Mouse (Mus musculus): ENCODE results near the gene Rassf2. TPM values are rescaled to one million over a fixed set of nuclear protein-coding genes. Genes with fewer than 3 reads are reported as not detected.

Rassf2 gene
- polyA plus RNA-seq, 1 experiment from 2014 or later = 4.9 TPM

- Histone ChIP-seq H3K4me1 (replicated peaks; ENCODE audit: control insufficient read depth, insufficient read depth, low read length) (no peaks in the 10 kb centered on the region), H3K27ac (ENCODE audit: low read depth, low read length) (no peak overlapping the region), H3K4me3 (ENCODE audit: low read depth, low read length) (no peak overlapping the region), H3K9me3 (ENCODE audit: control insufficient read depth, low read length) (no peaks in the 10 kb centered on the region), H3K9ac (ENCODE audit: low read depth, low read length) (no peak overlapping the region), H3K4me2 (no peak overlapping the region), H3K27me3 (replicated peaks; ENCODE audit: control insufficient read depth, insufficient read depth, low read length) (no peaks in the 10 kb centered on the region), H3K36me3 (ENCODE audit: control insufficient read depth, insufficient read depth, low read length) (no peaks in the 10 kb centered on the region)
- DNase-seq (ENCODE audit: low spot score) (no peak), ATAC-seq (replicated peaks; ENCODE audit: low FRiP score) (no peak)
- WGBS = 75% methylated on average over 4 of the region's 4 CpGs
Measured at GRCm38 (mm10) chr2:131971098-131971497, 59.0 kb downstream of the Rassf2 start.

- no peak overlapping the region for H3K27ac ChIP-seq (ENCODE audit: low read depth, low read length)
- no peak overlapping the region for H3K4me2 ChIP-seq
- no peaks in the 10 kb centered on the region for H3K36me3 ChIP-seq (ENCODE audit: control insufficient read depth, insufficient read depth, low read length)
- DNase-seq (ENCODE audit: low spot score) = no peak
- no peaks in the 10 kb centered on the region for H3K9me3 ChIP-seq (ENCODE audit: control insufficient read depth, low read length)
- ATAC-seq (replicated peaks; ENCODE audit: low FRiP score) = no peak
- H3K9ac ChIP-seq (ENCODE audit: low read depth, low read length) = no peak overlapping the region
- H3K4me1 ChIP-seq (replicated peaks; ENCODE audit: control insufficient read depth, insufficient read depth, low read length) = no peaks in the 10 kb centered on the region
- H3K4me3 ChIP-seq (ENCODE audit: low read depth, low read length) = no peak overlapping the region
- WGBS = 84% methylated on average over 2 of the region's 2 CpGs
- H3K27me3 ChIP-seq (replicated peaks; ENCODE audit: control insufficient read depth, insufficient read depth, low read length) = no peaks in the 10 kb centered on the region
Measured at GRCm38 (mm10) chr2:131970597-131970996, 59.5 kb downstream of the Rassf2 start.

DNA sequence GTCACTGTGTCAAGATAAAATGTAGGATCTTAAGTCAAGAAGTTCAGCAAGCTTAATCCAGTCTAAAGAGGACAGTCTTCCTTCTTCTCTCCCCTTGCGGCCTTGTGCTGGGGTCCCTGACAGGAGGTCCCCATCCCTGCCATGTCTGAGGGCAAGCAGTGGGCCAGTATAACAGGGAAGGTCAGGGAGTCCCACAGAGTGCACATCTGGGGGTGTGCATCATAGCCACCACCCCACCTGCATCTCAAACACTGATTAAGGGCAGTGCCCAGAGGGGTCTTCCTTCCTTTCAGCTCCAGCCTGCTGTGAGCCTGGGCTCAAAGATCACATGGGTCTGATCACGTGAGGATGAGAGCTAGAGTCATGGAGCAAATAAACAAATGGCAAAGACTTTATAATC lies 68.4 kb downstream of the Rassf2 start:
- DNase-seq (ENCODE audit: low spot score) (no peak), ATAC-seq (replicated peaks; ENCODE audit: low FRiP score) (no peak)
- Histone ChIP-seq H3K27me3 (replicated peaks; ENCODE audit: control insufficient read depth, insufficient read depth, low read length) (no peaks in the 10 kb centered on the region), H3K9ac (ENCODE audit: low read depth, low read length) (no peak overlapping the region), H3K4me3 (ENCODE audit: low read depth, low read length) (no peak overlapping the region), H3K4me1 (replicated peaks; ENCODE audit: control insufficient read depth, insufficient read depth, low read length) (no peaks in the 10 kb centered on the region), H3K36me3 (ENCODE audit: control insufficient read depth, insufficient read depth, low read length) (no peaks in the 10 kb centered on the region), H3K27ac (ENCODE audit: low read depth, low read length) (no peak overlapping the region), H3K4me2 (no peak overlapping the region), H3K9me3 (ENCODE audit: control insufficient read depth, low read length) (no peaks in the 10 kb centered on the region)
- 55% methylated on average over 2 of the region's 2 CpGs for WGBS

- Histone ChIP-seq H3K4me2 (no peak overlapping the region), H3K9ac (ENCODE audit: low read depth, low read length) (no peak overlapping the region), H3K4me1 (replicated peaks; ENCODE audit: control insufficient read depth, insufficient read depth, low read length) (peaks cover 9% of the 10 kb centered on the region; the same call in 1 of the 2 replicates), H3K4me3 (ENCODE audit: low read depth, low read length) (no peak overlapping the region), H3K36me3 (ENCODE audit: control insufficient read depth, insufficient read depth, low read length) (no peaks in the 10 kb centered on the region), H3K27me3 (replicated peaks; ENCODE audit: control insufficient read depth, insufficient read depth, low read length) (peaks cover 21% of the 10 kb centered on the region), H3K27ac (ENCODE audit: low read depth, low read length) (no peak overlapping the region), H3K9me3 (ENCODE audit: control insufficient read depth, low read length) (no peaks in the 10 kb centered on the region)
- DNase-seq (ENCODE audit: low spot score) (no peak), ATAC-seq (replicated peaks; ENCODE audit: low FRiP score) (no peak)
- WGBS = 49% methylated on average over 9 of the region's 9 CpGs
Measured at GRCm38 (mm10) chr2:131957731-131958222, 72.3 kb downstream of the Rassf2 start.

GRCm38 (mm10) chr2:131956336-131957256 lies 73.5 kb downstream of the Rassf2 start:
- ATAC-seq (replicated peaks; ENCODE audit: low FRiP score) (no peak), DNase-seq (ENCODE audit: low spot score) (no peak)
- Histone ChIP-seq H3K27ac (ENCODE audit: low read depth, low read length) (no peak overlapping the region), H3K4me1 (replicated peaks; ENCODE audit: control insufficient read depth, insufficient read depth, low read length) (peaks cover 9% of the 10 kb centered on the region; the same call in 1 of the 2 replicates), H3K9ac (ENCODE audit: low read depth, low read length) (no peak overlapping the region), H3K4me2 (no peak overlapping the region), H3K27me3 (replicated peaks; ENCODE audit: control insufficient read depth, insufficient read depth, low read length) (peaks cover 27% of the 10 kb centered on the region), H3K4me3 (ENCODE audit: low read depth, low read length) (no peak overlapping the region), H3K9me3 (ENCODE audit: control insufficient read depth, low read length) (no peaks in the 10 kb centered on the region), H3K36me3 (ENCODE audit: control insufficient read depth, insufficient read depth, low read length) (no peaks in the 10 kb centered on the region)
- WGBS = 69% methylated on average over 7 of the region's 7 CpGs

DNA sequence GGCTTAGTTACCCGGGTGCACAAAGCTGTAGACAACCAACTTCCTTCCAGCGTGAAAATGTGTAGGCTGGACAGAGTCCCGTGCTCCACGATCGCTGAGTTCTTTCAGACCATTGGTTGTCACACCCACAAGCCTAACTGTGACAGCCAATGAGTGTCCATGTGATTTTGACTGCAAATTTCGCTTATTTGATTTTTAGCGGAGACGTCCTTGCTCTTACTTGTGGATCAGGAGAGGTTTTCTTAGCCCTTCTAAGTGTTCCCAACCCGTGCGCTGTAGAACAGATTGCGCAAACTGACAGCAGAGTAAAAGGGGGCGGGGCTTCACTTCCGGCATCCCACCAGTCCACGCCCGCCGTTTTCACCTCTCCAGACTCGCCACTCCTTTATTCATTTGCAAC lies 74.8 kb downstream of the Rassf2 start:
- DNase-seq (ENCODE audit: low spot score) = peak; percentile 44
- H3K4me1 ChIP-seq (replicated peaks; ENCODE audit: control insufficient read depth, insufficient read depth, low read length) = peaks cover 9% of the 10 kb centered on the region; the same call in 1 of the 2 replicates
- WGBS = 4% methylated on average over 17 of the region's 17 CpGs
- H3K9me3 ChIP-seq (ENCODE audit: control insufficient read depth, low read length) = no peaks in the 10 kb centered on the region
- no peak overlapping the region for H3K27ac ChIP-seq (ENCODE audit: low read depth, low read length)
- peak; percentile 62 for ATAC-seq (replicated peaks; ENCODE audit: low FRiP score)
- H3K4me3 ChIP-seq (ENCODE audit: low read depth, low read length) = peak overlapping the region; percentile 26
- H3K36me3 ChIP-seq (ENCODE audit: control insufficient read depth, insufficient read depth, low read length) = no peaks in the 10 kb centered on the region
- peak overlapping the region; percentile 61 for H3K4me2 ChIP-seq
- H3K27me3 ChIP-seq (replicated peaks; ENCODE audit: control insufficient read depth, insufficient read depth, low read length) = peaks cover 38% of the 10 kb centered on the region
- H3K9ac ChIP-seq (ENCODE audit: low read depth, low read length) = no peak overlapping the region

DNA sequence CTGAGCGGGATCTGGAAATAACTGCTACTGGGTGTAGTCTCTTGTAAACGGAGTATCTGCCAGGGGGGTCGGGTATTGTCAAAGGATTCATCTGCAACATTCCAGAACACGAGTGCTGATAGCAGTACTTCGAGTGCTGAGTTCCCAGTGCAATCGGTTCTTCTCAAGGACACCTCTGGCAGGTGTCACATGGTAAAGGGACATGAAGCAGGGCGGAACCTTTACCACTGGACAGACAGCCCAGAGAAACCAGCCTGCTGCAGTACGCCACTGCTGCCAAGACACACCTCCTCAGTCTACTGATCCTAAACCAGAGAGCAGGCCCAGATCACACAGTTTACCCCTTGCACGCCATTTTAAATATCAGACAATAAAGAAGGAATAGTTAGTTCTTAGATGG lies 75.2 kb downstream of the Rassf2 start:
- Histone ChIP-seq H3K4me3 (ENCODE audit: low read depth, low read length) (peak overlapping the region; percentile 26), H3K36me3 (ENCODE audit: control insufficient read depth, insufficient read depth, low read length) (no peaks in the 10 kb centered on the region), H3K4me1 (replicated peaks; ENCODE audit: control insufficient read depth, insufficient read depth, low read length) (peaks cover 9% of the 10 kb centered on the region; the same call in 1 of the 2 replicates), H3K9me3 (ENCODE audit: control insufficient read depth, low read length) (no peaks in the 10 kb centered on the region), H3K9ac (ENCODE audit: low read depth, low read length) (no peak overlapping the region), H3K27ac (ENCODE audit: low read depth, low read length) (no peak overlapping the region), H3K4me2 (peak overlapping the region; percentile 61), H3K27me3 (replicated peaks; ENCODE audit: control insufficient read depth, insufficient read depth, low read length) (peaks cover 38% of the 10 kb centered on the region)
- 57% methylated on average over 9 of the region's 9 CpGs for WGBS
- ATAC-seq (replicated peaks; ENCODE audit: low FRiP score) = 0 out of 2 replicates have a peak, but pooled peaks have one; percentile 19
- DNase-seq (ENCODE audit: low spot score) = no peak

DNA sequence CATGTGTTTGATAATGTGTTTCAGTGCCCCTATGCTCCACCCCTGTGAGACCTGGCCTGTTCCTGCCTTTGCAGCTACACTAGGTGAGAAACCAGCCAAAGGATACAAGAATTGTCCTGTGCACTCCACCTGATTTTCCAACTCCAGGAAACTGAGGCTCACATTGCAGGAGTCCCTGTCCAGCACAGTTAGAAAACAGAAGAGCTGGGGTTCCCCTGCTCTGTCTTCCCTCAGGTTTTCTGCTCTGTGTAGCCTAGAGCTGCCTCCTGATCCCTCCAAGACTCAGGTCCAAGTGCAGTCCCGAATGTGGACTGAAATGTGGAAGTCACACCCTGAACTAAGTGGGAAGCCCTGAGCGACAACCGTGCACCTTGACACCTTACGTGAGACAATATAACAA lies 76.3 kb downstream of the Rassf2 start:
- DNase-seq (ENCODE audit: low spot score) (no peak), ATAC-seq (replicated peaks; ENCODE audit: low FRiP score) (no peak)
- Histone ChIP-seq H3K4me2 (peak overlapping the region; percentile 48), H3K27ac (ENCODE audit: low read depth, low read length) (no peak overlapping the region), H3K4me3 (ENCODE audit: low read depth, low read length) (no peak overlapping the region), H3K36me3 (ENCODE audit: control insufficient read depth, insufficient read depth, low read length) (no peaks in the 10 kb centered on the region), H3K4me1 (replicated peaks; ENCODE audit: control insufficient read depth, insufficient read depth, low read length) (peaks cover 9% of the 10 kb centered on the region; the same call in 1 of the 2 replicates), H3K9ac (ENCODE audit: low read depth, low read length) (no peak overlapping the region), H3K9me3 (ENCODE audit: control insufficient read depth, low read length) (no peaks in the 10 kb centered on the region), H3K27me3 (replicated peaks; ENCODE audit: control insufficient read depth, insufficient read depth, low read length) (peaks cover 38% of the 10 kb centered on the region)
- 83% methylated on average over 4 of the region's 4 CpGs for WGBS
